Mouse (Mus musculus) lung, adult 18-20 months (tissue): ENCODE measurements at regions not wholly inside any gene's neighbourhood (a gene's known extent, or its start where the extent isn't known, plus 50 kb on each side); places are given as distances from the start of the nearest gene placed in this dataset.

Source experiments
- DNase-seq, 2 experiments: peaks; one replicate each; pipeline ENCODE4 v3.0.0; 2022; ENCODE audit warnings: mixed read lengths in 2 of 2

DNA sequence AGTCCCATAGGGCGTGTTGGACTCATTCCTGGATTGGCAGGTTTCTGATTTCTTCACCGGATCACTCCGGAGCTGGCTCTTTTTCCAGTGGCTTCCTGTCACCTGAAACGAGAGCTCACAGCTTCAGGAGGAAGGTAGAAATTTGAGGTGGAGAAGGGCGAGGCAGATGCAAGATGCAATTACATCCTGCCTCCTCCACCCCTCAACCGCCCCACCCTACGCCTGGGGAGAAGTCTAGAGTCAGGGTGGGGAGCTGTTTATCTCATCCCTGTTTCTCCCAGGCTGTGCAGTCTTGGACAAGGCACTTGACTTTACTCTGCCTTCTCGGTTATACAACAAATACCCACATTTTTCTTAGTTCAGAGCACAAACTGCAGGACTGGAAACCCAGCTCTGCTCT, 302.8 kb upstream of the Klf3 start:
- DNase-seq: peak; percentile 28 to 38

DNA sequence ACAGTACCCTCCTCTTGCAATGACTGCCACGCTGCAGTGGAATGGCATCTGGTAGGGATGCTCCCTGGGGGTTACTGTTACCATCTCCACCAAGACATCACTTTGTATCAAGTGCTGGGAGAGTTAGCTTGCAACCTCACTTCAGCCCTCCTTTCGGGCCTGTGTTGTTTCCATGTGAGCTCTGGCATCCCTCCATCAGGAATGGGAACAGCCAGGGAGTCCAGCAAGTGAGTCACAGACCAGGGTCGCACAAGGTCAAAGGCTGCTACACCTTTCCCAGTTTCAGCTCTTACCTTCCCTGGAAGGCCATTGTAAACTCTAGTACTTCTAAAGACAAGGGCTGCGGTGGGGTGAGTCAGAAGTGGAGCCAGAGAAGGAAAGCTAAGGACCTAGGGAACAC, 302.3 kb upstream of the Klf3 start:
- peak; percentile 46 to 68 for DNase-seq

DNA sequence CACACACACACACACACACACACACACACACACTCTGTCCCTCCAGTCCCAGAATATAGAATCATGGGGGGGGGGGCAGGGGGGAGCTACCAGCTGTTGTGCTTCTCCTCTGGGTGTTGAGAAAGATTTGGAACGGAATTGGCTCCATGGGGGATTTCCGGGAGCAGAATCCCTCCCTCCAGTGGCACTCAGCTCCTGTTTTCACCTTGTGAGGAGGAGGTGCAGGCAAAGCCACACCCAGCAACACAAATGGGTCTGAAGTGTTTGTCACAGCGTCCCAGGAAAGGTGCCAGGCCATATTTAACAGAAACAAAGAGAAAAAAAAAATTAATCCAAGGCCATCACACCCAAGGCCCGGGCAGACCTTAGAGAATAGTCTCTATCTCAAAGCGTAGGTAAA, 301.4 kb upstream of the Klf3 start:
- peak; percentile 36 to 47 for DNase-seq

DNA sequence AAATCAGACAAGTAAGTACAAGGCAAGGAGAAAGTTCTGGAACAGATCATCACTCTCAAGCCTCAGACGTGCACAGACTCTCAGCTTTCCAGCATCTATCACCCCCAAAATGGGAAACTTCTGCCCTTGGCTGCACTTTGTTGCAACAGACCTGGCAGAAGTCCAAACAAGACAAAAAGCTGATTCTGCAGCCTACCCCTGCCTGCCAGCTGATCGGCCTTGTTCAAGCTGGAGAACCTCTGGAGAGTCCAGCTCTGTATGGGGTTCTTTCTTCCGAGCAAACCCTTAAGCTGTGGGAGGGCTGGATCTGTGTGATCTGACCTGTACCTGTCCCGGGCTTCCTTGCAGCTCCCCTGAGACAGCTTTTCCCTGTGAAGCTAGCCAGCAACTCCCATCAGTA, 299.7 kb upstream of the Klf3 start:
- DNase-seq: peak; percentile 62 to 74

DNA sequence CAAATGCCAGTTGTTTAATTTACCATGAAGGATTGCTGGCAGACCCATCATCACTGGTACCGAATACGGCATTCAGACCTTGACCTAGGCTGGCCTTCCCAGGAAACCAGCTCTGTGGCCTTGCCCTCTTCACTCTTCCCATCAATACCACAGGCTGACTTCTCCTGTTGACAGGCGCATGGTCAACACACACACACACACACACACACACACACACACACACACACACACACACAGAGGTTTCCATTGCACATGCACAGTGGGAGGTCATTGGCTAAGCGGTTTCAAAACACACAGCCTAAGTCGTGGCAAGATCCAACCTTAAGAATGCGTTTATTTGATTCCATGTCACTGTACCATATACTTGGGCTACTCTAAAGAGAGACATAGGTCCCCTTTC, 298.7 kb upstream of the Klf3 start:
- no peak for DNase-seq

DNA sequence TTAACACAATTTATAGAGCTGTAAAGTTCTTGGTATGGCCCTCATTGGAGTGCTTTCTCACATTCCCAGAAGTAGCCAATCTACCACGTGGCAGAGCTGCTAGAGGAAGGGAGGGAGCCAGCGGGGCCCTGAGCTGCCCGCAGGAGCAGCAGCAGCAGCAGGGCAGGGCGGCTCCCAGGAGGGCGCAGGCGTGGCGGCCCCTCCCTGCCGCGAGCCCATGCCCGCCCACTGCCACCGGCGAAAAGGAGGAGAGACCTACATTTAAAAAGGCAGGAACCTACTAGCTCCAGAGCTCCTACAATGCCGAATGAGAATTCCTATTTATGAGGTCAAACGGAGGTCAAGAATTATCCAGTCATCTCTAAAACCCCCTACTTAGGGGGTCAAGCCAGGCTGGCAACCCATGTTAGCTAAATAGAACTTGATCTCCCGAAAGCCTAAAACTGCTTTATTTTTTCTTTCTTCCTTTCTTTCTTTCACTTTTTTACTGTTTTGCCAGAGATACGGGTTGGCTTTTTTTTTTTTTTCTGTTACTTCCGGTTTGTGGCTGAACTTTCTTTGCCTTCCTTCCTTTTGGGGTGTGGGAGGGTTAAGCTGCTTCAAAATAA, 297.9 kb upstream of the Klf3 start:
- DNase-seq: peak; percentile 82 to 87

DNA sequence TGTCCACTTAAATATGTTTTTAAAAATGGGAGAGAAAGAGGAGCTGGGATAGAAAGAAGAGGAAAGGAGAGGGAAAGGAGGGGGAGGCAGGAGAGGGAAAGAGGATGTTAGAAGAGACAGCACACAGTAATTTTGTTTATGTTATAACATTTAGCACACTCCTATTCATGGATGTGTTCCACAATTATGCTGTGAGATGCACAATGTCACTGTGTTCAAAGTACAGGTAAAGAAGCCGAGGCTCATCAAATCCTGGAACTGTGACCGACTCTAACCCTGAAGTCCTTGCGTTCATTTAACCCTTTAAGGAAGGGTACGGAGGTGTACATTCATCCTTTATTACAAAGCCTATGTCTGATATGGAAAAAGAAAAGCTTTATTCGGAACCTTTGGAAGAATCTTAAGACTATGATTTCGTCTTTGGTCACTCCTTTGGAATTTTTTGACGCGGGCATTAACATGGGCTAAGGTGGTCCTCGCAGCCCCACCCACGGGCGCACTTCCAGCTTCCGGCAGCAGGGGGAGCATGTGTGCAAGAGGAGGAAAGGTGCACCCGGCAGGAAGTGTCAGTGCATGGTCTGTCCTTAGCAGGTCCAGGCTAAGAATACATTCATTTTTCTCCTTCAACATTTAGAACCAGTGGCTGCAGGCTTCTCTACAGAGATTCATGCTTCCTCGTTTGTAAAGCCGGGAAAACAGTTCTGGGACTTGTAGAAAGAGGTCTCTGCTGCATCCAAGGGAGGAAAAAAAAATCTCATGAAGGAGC, 297.2 kb upstream of the Klf3 start:
- peak; percentile 80 to 87 for DNase-seq

DNA sequence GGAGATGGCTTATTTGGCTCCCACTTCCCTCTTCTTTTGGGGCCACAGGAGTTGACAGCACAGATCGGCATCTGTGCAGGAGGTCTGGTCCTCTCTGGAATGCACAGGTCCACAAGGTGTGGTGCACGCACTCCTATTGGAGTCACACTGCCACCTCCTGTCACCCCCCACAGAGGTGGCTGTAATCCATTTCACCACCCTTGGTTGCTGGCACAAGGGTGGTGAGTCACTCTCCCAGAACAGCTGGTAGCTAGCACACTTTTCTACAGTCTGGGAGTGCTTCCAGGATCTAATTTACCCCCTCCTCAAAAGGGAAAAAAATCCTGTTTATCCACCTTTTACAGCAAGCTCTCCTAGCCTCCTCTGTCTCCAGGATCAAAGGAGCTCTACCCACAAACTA, 294.6 kb upstream of the Klf3 start:
- peak in 1 of 2 experiments; percentile 49 for DNase-seq

DNA sequence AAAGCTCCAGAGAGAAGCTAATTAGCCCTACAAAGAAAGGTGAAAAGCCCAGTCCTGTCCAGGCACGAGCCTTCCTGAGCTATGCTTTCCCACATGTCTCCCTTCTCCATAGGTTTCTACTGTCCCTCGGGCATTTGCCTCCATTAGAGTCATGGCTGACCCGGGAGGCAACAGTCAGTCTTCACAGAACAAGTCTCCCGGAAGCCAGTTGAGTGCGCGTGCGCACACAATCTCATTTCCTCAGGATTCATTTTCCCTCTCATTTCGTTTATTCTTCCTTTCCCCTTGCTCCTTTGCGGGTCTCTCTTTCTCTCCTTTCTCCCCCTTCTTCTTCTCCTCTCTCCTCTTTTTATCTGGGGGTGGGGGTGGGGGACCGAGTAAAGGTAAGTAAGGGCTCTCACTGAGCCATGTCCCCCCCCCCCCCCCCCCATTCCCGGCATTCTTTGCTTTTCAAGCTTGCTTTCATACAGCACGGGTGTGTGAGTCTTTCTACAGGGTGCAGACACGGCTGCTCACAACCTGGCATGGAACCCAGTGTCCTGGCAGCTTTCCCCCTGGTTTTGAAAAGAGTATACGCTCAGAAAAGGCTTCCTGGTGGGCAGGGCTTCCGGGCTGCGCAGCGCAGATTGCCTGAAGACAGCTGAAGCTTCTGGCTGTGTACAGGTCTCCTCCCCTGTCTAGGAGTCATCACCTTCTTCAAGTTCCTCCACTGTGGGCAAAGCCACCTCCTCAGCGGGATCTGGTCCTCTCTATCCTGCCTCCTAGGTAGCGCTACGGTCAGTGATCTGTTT, 289.8 kb upstream of the Klf3 start:
- DNase-seq: no peak

DNA sequence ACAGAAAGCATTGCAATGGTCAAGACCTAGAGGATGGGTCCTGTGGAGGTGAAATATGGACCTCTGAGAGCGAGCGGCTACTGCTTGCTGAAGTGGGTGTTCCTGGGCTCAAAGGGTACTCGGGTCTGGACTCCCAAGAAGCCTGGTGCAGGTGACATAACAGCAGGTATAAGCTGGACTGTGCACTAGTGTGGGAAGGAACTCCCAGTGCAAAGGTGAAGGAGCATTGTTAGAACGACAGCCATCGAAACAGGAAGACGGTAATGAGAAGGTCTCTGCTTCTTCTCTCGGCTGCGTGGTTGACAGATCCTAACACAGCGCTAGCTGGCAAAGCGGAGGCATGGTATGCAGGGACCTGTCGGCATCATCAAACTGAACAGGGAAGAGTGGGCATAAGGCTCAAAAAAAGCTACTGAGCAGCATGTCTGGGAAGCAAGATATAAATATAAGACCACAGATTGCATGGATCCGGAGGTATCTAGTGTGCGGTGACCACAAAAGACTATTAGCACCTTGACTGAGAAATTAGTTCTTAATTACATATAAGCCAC, 287.0 kb upstream of the Klf3 start:
- DNase-seq: no peak

DNA sequence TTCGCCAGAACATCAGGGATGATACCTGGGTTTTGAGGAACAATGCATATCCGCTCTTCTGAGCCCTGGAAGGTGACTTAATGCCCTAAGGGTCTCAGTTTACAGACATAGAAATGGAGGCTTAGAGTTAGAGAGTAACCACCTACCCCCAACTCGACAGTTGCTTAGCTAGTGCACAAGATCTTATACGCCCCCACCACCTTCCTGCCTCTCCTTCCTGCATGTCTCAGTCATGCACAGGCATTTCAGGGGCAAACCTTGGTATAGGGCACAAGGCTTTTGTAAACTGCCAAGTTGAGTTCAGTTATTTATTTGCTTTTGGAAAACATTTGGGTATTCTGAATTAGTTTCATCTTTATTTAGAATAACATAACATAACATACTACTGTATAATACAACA, 285.9 kb upstream of the Klf3 start:
- DNase-seq: no peak

DNA sequence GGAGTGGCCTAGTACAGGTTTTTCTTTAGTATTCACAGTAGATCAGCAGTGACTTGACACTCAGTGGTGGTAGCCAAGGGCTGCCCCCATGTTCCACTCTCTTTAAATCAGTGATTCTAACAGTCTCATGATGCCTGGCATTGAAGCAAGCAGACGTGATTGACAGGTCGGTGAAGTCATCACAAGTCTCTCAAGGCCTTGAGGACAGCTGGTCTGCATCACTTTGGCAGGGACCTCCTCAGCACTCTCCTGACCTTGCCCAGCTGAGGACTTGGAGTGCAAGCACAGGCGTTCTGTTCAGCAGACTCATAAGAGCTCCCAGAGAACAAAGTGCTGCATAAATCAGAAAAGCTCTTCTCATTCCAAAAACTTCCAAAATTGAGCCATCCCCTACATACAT, 285.4 kb upstream of the Klf3 start:
- DNase-seq: no peak

DNA sequence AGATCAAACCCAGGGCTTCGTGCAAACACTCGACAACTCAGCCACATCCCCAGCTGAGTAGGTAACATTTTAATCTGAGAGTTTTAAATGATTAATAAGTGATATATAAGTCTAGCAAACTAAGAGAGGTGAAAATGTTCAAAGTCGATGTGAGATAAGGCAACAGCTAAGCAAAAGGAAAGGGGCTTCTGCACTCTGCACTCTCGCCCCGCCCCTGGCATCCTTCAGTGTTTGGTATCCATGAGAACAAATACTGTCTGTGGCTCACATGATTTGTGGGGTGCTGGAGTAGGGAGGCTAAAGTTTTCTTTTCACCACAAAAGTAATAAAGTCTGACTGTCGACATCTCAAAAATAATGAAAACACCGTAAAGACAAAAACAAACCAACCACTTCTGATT, 284.2 kb upstream of the Klf3 start:
- DNase-seq: no peak

DNA sequence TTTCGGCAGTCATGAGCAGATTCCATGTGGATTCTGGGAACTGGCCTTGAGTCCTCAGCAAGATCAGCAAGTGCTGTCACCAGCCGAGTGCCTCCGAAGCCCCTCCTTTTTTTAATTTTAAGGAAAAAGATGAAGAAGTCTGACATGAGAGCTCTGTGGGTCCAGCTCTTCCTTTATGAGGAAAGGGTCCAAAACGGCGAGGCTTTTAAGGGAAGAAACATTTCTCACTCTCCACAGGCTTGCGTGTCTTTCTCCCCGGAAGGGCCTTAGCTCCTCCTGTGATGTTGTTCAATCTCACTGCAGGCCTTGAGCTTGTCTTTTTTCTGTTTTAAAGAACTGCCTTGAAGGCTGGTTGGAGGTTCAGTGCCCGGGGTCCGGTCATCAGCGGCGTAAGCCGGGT, 283.5 kb upstream of the Klf3 start:
- no peak for DNase-seq

DNA sequence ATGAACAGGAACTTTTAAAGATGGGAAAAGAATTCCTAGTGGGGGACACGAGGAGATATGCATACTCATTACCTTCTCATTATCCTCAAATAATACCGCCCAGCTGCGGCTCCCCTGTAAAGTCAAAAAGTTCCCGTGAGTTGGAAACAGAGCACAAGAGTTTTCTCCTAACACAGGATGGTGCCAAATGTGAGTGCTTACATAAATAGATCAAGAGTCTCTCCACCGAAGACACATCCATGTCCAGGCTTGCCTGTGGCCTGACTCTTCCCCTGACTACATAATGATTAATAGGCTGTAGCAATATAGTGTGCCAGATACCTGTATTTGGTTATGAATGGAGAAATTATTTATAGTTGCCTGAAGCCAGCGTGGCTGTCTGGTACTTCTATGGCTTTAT, 281.8 kb upstream of the Klf3 start:
- DNase-seq: no peak

DNA sequence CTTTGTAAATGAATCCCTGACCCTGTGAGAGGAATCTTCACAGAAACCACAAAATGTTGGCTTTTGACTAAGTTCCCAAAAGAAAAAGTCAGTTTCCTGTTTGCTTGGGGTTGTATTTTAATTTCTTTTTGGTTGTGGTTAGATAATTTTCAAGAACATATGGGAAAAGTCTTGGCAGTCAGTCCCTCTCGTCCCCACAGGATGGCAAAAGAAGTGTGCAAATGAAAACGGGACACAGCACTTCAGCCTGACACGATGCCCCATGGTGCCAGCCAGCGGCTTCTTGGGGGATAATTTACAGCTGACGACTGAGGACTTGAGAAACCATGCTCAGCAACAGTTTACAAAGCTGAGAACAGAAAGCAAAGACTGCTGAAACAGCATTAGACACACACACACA, 281.2 kb upstream of the Klf3 start:
- no peak for DNase-seq

DNA sequence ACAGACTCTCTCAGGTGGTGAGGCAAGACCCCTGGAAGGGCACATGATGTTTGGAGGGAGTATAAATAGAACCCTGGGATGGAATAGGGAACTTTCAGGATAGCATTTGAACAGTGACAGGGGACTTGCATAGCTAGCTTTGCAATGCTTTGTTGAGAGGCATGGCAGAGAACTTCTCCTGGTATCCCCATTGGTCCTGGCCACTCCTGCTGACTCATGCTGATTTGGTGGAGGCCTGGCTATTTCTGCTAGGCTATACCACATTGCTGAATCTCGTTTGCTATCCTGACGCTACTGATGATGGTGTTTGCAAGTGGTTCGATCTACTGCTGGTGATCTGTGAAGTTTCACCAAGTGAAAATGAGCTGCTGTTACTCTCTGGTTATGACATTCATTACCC, 276.7 kb upstream of the Klf3 start:
- DNase-seq: no peak

DNA sequence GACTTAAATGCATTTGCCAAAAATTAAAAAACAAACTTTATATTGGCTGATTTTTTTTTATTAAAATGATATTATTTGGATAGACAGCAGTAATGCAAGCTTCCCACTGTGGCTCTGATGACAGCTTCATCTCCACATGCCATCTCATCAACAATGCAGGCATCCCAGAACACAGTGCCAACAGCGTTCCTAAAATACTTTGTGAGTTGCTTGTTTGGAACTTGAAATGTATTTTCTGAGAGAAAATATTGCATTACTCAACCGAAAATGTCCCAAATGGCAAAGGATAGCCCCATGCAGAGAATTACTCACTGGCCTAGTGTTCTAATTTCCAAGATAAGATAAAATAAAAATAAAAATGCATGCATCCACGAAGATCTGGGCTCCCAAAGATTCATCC, 275.2 kb upstream of the Klf3 start:
- no peak for DNase-seq

DNA sequence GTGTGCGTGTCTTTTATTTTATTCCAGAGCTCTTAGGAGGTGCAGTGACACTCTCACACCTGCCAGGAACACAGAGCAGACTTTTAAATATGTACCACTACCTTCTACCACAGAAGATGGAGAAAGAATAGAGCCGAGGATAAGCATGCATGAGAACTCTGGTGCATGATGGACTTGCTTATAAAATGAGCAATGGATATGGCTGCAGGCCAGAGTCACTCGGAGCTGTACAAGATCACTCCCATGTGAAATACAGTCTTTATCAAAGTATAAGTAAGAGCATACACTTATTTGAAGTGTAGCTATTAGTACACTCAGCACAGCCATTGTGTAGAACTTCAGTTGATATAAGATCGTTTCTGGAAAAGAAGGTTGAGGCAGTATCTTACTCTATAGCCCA, 268.8 kb upstream of the Klf3 start:
- DNase-seq: no peak

DNA sequence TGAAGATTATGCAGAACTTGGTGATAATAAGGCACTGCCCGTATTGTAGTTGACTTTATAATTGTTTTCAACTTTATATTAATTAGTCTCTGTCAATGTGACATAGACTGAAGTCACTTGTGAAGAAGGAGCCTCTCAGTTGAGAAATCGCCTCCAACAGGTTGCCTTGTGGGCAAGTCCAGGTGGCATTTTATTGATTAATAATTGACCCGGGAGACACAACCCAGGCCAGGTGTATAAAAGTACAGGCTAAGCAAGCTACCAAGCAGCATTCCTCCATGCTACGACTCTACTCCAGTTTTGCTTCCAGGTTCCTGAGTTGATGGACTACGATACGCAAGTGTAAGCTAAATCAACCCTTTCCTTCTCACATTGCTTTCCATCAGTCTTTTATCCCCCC, 268.2 kb upstream of the Klf3 start:
- DNase-seq: no peak

DNA sequence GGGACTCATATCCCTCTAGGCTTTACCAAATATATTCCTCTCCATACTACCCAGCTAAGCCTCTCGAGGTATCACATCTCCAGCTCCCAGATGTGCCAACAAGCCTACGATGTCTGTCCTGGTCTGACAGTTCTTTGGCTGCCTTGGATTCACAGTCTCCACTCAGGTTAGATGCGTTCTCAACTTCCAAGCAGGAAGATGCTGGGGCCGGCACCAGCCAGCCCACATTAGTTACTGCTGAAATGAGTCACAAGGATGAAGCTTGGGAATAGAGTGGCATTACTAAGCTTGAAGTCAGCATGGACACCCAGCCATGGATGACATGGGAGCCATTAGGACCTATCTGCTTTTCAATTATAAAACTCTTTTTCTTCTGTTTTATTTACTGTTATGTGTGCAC, 267.6 kb upstream of the Klf3 start:
- DNase-seq: no peak

DNA sequence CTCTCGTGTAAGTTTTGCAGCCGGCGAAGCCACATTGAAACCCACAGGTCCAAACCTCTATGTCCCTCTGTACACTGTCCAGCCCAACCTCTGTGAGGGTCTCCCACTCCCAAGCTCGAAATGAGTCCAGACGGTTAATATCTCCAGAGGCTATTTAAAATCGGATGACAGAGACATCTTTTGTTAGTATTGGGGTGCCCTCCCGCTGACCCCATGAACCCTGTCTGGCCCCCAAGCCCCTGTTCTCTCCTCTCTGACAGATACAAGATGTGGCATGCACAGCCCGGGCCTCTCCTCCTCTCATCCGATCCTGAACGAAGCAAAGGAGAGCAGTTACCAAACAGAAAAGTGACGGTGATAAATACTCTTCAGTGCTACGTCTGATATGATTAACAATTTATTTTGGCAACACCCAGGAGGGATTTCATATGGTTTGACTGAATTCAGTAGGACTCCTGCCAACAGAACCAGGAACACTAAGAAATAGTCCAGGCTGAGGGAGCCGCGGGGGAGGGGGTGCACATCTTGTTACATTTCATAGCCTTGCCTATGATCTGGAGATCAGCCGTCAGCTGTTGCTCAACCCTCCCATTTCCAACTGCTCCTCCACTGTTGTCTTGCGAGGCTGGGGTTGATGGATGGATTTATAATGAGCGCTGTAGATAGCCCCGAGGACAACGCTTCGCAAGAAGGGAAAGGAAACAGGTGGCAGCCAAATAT, 266.6 kb upstream of the Klf3 start:
- DNase-seq: peak; percentile 68 to 74

DNA sequence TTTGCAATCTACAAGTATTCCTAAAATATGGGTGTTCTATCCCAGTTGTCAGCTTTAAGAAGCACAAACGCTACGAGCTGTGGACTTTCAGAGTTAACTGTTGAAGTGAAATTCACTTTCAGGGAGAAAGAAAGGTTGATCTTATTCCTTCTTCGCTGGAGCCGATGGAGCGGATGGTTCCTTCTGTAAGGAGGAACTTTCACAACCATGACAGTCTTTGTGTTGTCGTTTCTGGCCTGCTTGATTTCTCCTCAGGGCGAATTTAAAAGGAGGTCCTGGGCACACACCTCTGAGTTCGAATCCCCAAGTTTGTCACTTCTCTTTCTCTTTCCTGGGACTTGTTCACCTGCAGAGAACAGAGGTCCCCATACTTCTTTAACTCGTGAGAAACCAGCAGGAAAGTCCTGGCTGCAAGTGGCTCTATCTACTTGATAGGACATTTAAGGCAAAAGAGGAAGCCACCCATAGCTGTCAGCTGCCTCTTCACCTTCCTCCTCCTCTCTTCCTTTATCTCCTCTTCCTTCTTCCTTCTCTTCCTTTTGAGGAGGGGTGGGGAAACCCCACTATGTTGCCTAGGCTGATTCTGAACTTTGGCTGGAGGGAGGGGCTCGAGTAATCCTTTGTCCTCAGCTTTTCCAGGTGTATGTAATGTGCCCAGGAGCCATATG, 265.9 kb upstream of the Klf3 start:
- DNase-seq: no peak
